Mouse (Mus musculus): ENCODE measurements around the gene Dnaja3.
A peak's percentile ranks its signal among the peaks of the same experiment; 100 is the strongest.
"Not testable (repeated sequence)": the region's sequence is repeated elsewhere in the genome, so short reads cannot be mapped to it uniquely, and the experiment has no call there.

Gene Dnaja3

GRCm38 (mm10) chr16:4670317-4670716 lies 30.5 kb downstream of the Dnaja3 start:
- no peak for DNase-seq (ENCODE audit: low spot score)

GRCm38 (mm10) chr16:4674091-4674490 lies 34.3 kb downstream of the Dnaja3 start:
- DNase-seq (ENCODE audit: low spot score): no peak

GRCm38 (mm10) chr16:4676836-4677235 lies 37.0 kb downstream of the Dnaja3 start:
- DNase-seq (ENCODE audit: low spot score): no peak

- DNase-seq (ENCODE audit: low spot score): no peak
Measured at GRCm38 (mm10) chr16:4678080-4678479, 38.3 kb downstream of the Dnaja3 start.

GRCm38 (mm10) chr16:4679121-4680018 lies 39.6 kb downstream of the Dnaja3 start, which contains the start of gene Coro7:
Coro7 (minus strand) TSS chr16:4679777.
- DNase-seq (ENCODE audit: low spot score): peak; percentile 91

- DNase-seq (ENCODE audit: low spot score): not testable (repeated sequence)
Measured at GRCm38 (mm10) chr16:4680922-4681455, 41.2 kb downstream of the Dnaja3 start.

GRCm38 (mm10) chr16:4682628-4683179 lies 42.9 kb downstream of the Dnaja3 start:
- DNase-seq (ENCODE audit: low spot score): no peak

- no peak for DNase-seq (ENCODE audit: low spot score)
Measured at GRCm38 (mm10) chr16:4683193-4683580, 43.4 kb downstream of the Dnaja3 start.

- DNase-seq (ENCODE audit: low spot score): peak; percentile 96
Measured at GRCm38 (mm10) chr16:4683581-4684456, 44.0 kb downstream of the Dnaja3 start.

GRCm38 (mm10) chr16:4684457-4684791 lies 44.6 kb downstream of the Dnaja3 start:
- no peak for DNase-seq (ENCODE audit: low spot score)

GRCm38 (mm10) chr16:4689371-4689770 lies 49.6 kb downstream of the Dnaja3 start:
- not testable (repeated sequence) for DNase-seq (ENCODE audit: low spot score)

GRCm38 (mm10) chr16:4701211-4701610 lies 61.4 kb downstream of the Dnaja3 start:
- no peak for DNase-seq (ENCODE audit: low spot score)

- DNase-seq (ENCODE audit: low spot score): no peak
Measured at GRCm38 (mm10) chr16:4702646-4703045, 62.9 kb downstream of the Dnaja3 start.

GRCm38 (mm10) chr16:4705541-4705940 lies 65.8 kb downstream of the Dnaja3 start:
- DNase-seq (ENCODE audit: low spot score): no peak

GRCm38 (mm10) chr16:4711173-4711572 lies 71.4 kb downstream of the Dnaja3 start:
- no peak for DNase-seq (ENCODE audit: low spot score)

- DNase-seq (ENCODE audit: low spot score): no peak
Measured at GRCm38 (mm10) chr16:4713861-4714710, 74.3 kb downstream of the Dnaja3 start.

- DNase-seq (ENCODE audit: low spot score): no peak
Measured at GRCm38 (mm10) chr16:4717866-4718265, 78.1 kb downstream of the Dnaja3 start.

- peak; percentile 58 for DNase-seq (ENCODE audit: low spot score)
Measured at GRCm38 (mm10) chr16:4718753-4719518, 79.1 kb downstream of the Dnaja3 start, which contains the start of gene Nmral1. Nmral1 (minus strand) TSS chr16:4719356.

- DNase-seq (ENCODE audit: low spot score): no peak
Measured at GRCm38 (mm10) chr16:4722128-4722914, 82.5 kb downstream of the Dnaja3 start.

GRCm38 (mm10) chr16:4722915-4723209 lies 83.1 kb downstream of the Dnaja3 start:
- no peak for DNase-seq (ENCODE audit: low spot score)
